Mouse (Mus musculus): ENCODE data around the gene Pik3ap1. TPM values are rescaled to one million over a fixed set of nuclear protein-coding genes. Genes with fewer than 3 reads are reported as not detected.

Pik3ap1 gene
- polyA plus RNA-seq, 1 experiment from 2014 or later = 8.6 TPM

DNA sequence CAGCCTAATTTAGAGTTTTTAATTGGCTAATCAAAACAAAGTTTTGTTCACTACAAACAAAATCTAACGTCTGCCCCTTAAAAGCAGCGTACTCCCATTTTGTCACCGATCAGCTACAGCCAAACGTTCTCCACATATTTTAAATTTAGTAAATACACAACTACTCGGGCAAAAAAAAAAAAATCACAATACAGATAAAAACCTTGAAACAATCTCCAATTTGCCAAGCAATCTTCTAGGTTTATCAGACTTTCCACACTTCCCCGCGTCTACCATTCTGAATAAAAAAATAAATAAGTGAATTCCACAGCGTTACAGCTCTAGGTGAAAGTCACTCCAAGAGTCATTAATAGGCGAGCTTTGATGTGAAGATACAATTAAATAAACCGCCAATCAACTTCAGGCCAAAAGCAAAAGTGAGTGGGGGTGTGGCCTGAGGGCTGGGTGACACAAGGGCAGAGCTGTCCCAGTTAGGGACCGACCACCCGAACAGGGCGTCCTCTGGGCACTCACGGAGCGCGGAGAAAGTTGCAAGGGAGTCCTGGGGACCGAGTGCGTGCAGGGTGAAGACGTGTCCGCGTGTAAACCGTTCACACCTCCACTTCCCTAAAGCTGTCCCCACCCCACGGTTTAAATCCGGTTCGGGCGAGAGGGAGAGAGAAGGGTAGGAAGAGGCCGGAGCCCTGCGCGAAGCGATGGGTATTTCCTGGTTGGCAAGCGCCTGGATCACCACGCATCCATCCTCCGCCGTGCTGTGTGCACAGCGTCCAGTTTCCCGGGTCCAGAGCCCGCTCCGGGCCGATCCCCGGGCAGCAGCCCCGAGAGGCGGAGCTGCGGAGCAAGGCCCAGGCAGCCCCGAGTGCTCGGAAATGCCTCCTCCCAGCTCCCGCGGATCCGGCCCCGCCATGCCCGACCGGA, 121.9 kb downstream of the Pik3ap1 start:
- no peaks in the 10 kb centered on the region for H3K9me3 ChIP-seq (replicated peaks; ENCODE audit: control insufficient read depth, low read length)
- peak; percentile 88 for ATAC-seq (ENCODE audit: insufficient read depth, low FRiP score)
- no peaks in the 10 kb centered on the region for H3K36me3 ChIP-seq (ENCODE audit: control insufficient read depth, insufficient read depth, low read length)
- peak overlapping the region; percentile 99 for H3K9ac ChIP-seq (ENCODE audit: low read length)
- no peaks in the 10 kb centered on the region for H3K27me3 ChIP-seq (ENCODE audit: control insufficient read depth, insufficient read depth, low read length)
- H3K4me3 ChIP-seq (replicated peaks; ENCODE audit: low read length) = peak overlapping the region; percentile 93
- peaks cover 28% of the 10 kb centered on the region for H3K4me1 ChIP-seq (ENCODE audit: control insufficient read depth, insufficient read depth, low read length)
- 3% methylated on average over 51 of the region's 51 CpGs for WGBS
- peak overlapping the region; percentile 63 for H3K4me2 ChIP-seq (ENCODE audit: low read depth, low read length)
- H3K27ac ChIP-seq (ENCODE audit: low read length) = peak overlapping the region; percentile 99

DNA sequence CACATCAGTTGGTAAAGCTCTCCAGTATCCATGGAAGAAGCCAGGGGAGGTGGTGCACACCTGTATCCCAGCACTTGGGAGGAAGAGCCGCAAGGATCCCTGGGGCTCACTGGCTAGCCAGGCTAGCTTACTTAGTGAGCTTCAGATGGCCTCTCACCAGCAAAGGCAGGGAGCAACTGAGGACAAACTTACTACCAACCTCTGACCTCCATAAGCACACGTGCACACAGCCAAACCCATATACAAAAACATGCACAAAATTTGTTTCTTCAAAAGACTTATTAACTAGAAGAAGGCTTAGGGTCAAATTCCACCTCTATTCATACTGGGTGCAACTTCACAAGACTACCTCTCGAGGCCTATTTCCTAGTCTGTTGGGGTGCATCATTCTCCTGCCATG, 124.2 kb downstream of the Pik3ap1 start:
- Histone ChIP-seq H3K9ac (ENCODE audit: low read length) (no peak overlapping the region), H3K27ac (ENCODE audit: low read length) (no peak overlapping the region), H3K36me3 (ENCODE audit: control insufficient read depth, insufficient read depth, low read length) (no peaks in the 10 kb centered on the region), H3K9me3 (replicated peaks; ENCODE audit: control insufficient read depth, low read length) (no peaks in the 10 kb centered on the region), H3K4me1 (ENCODE audit: control insufficient read depth, insufficient read depth, low read length) (peaks cover 30% of the 10 kb centered on the region), H3K4me3 (replicated peaks; ENCODE audit: low read length) (no peak overlapping the region), H3K27me3 (ENCODE audit: control insufficient read depth, insufficient read depth, low read length) (no peaks in the 10 kb centered on the region), H3K4me2 (ENCODE audit: low read depth, low read length) (0 out of 2 replicates have a peak overlapping the region, but pooled peaks have one; percentile 7)
- WGBS = 65% methylated on average over 3 of the region's 3 CpGs
- no peak for ATAC-seq (ENCODE audit: insufficient read depth, low FRiP score)

- Histone ChIP-seq H3K4me2 (ENCODE audit: low read depth, low read length) (no peak overlapping the region), H3K9me3 (replicated peaks; ENCODE audit: control insufficient read depth, low read length) (no peaks in the 10 kb centered on the region), H3K36me3 (ENCODE audit: control insufficient read depth, insufficient read depth, low read length) (no peaks in the 10 kb centered on the region), H3K4me1 (ENCODE audit: control insufficient read depth, insufficient read depth, low read length) (peaks cover 26% of the 10 kb centered on the region), H3K27me3 (ENCODE audit: control insufficient read depth, insufficient read depth, low read length) (no peaks in the 10 kb centered on the region), H3K9ac (ENCODE audit: low read length) (no peak overlapping the region), H3K27ac (ENCODE audit: low read length) (no peak overlapping the region), H3K4me3 (replicated peaks; ENCODE audit: low read length) (no peak overlapping the region)
- WGBS = 76% methylated on average over 6 of the region's 6 CpGs
- no peak for ATAC-seq (ENCODE audit: insufficient read depth, low FRiP score)
Observed at GRCm38 (mm10) chr19:41259256-41259655, 125.6 kb downstream of the Pik3ap1 start.

GRCm38 (mm10) chr19:41258707-41259106, 126.2 kb downstream of the Pik3ap1 start:
- Histone ChIP-seq H3K4me2 (ENCODE audit: low read depth, low read length) (no peak overlapping the region), H3K36me3 (ENCODE audit: control insufficient read depth, insufficient read depth, low read length) (no peaks in the 10 kb centered on the region), H3K27ac (ENCODE audit: low read length) (no peak overlapping the region), H3K4me1 (ENCODE audit: control insufficient read depth, insufficient read depth, low read length) (peaks cover 26% of the 10 kb centered on the region), H3K9me3 (replicated peaks; ENCODE audit: control insufficient read depth, low read length) (no peaks in the 10 kb centered on the region), H3K4me3 (replicated peaks; ENCODE audit: low read length) (no peak overlapping the region), H3K9ac (ENCODE audit: low read length) (no peak overlapping the region), H3K27me3 (ENCODE audit: control insufficient read depth, insufficient read depth, low read length) (no peaks in the 10 kb centered on the region)
- ATAC-seq (ENCODE audit: insufficient read depth, low FRiP score) = no peak
- 43% methylated on average over 2 of the region's 2 CpGs for WGBS

DNA sequence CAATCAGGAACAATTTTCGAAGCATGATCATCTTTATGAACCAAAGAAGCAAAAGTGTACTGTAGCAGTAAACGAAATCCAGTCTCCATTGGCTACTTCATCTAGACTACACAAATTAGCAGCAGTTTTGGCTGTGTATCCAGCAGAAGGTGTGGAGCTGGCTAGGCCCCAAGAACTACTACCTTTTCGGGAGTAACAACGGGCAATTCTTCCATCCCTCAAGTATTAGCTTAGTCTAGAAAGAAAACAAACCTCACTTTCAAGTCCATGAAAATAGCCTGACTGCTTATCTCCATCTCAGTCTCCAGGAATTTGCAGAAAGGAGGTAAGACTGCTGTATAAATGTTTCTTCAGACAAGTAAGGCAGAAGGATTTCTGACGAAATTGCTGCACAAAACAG, 130.3 kb downstream of the Pik3ap1 start:
- H3K27ac ChIP-seq (ENCODE audit: low read length) = no peak overlapping the region
- no peak for ATAC-seq (ENCODE audit: insufficient read depth, low FRiP score)
- H3K9me3 ChIP-seq (replicated peaks; ENCODE audit: control insufficient read depth, low read length) = no peaks in the 10 kb centered on the region
- H3K4me3 ChIP-seq (replicated peaks; ENCODE audit: low read length) = no peak overlapping the region
- no peaks in the 10 kb centered on the region for H3K36me3 ChIP-seq (ENCODE audit: control insufficient read depth, insufficient read depth, low read length)
- no peak overlapping the region for H3K4me2 ChIP-seq (ENCODE audit: low read depth, low read length)
- H3K9ac ChIP-seq (ENCODE audit: low read length) = no peak overlapping the region
- WGBS = 72% methylated on average over 5 of the region's 5 CpGs
- peaks cover 9% of the 10 kb centered on the region for H3K4me1 ChIP-seq (ENCODE audit: control insufficient read depth, insufficient read depth, low read length)
- H3K27me3 ChIP-seq (ENCODE audit: control insufficient read depth, insufficient read depth, low read length) = no peaks in the 10 kb centered on the region

GRCm38 (mm10) chr19:41248968-41249367, 135.9 kb downstream of the Pik3ap1 start:
- 35% methylated on average over 4 of the region's 4 CpGs for WGBS

DNA sequence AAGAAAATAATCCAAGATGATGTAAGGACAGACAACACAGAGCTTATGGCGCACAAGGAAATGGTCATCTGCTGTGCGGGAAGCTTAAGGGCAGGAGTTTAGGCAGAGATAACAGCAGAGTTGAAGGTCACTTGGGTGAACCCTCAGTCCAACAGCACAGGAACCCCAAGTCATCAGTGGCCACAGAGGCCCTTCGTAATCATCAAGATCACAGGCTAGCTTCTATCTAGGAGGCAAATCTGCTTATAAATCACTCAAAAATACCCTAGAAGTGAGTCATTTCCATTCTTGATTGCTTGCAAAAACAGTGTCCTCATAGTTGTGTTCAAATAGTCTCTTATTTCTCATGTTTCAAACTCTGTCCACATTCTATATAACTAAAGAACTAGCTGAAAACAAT, 136.6 kb downstream of the Pik3ap1 start:
- Histone ChIP-seq H3K27me3 (ENCODE audit: control insufficient read depth, insufficient read depth, low read length) (no peaks in the 10 kb centered on the region), H3K9me3 (replicated peaks; ENCODE audit: control insufficient read depth, low read length) (no peaks in the 10 kb centered on the region), H3K9ac (ENCODE audit: low read length) (no peak overlapping the region), H3K27ac (ENCODE audit: low read length) (no peak overlapping the region), H3K36me3 (ENCODE audit: control insufficient read depth, insufficient read depth, low read length) (peaks cover 17% of the 10 kb centered on the region; the same call in 1 of the 2 replicates), H3K4me1 (ENCODE audit: control insufficient read depth, insufficient read depth, low read length) (no peaks in the 10 kb centered on the region), H3K4me3 (replicated peaks; ENCODE audit: low read length) (no peak overlapping the region), H3K4me2 (ENCODE audit: low read depth, low read length) (no peak overlapping the region)
- 90% methylated on average over 3 of the region's 3 CpGs for WGBS
- no peak for ATAC-seq (ENCODE audit: insufficient read depth, low FRiP score)

More at GRCm38 (mm10) chr19:41248968-41249367, 135.9 kb downstream of the Pik3ap1 start:
- Histone ChIP-seq H3K27me3 (ENCODE audit: control insufficient read depth, insufficient read depth, low read length) (no peaks in the 10 kb centered on the region), H3K9ac (ENCODE audit: low read length) (no peak overlapping the region), H3K4me3 (replicated peaks; ENCODE audit: low read length) (no peak overlapping the region), H3K27ac (ENCODE audit: low read length) (no peak overlapping the region), H3K36me3 (ENCODE audit: control insufficient read depth, insufficient read depth, low read length) (peaks cover 17% of the 10 kb centered on the region; the same call in 1 of the 2 replicates), H3K9me3 (replicated peaks; ENCODE audit: control insufficient read depth, low read length) (no peaks in the 10 kb centered on the region), H3K4me2 (ENCODE audit: low read depth, low read length) (no peak overlapping the region), H3K4me1 (ENCODE audit: control insufficient read depth, insufficient read depth, low read length) (no peaks in the 10 kb centered on the region)
- ATAC-seq (ENCODE audit: insufficient read depth, low FRiP score) = no peak

DNA sequence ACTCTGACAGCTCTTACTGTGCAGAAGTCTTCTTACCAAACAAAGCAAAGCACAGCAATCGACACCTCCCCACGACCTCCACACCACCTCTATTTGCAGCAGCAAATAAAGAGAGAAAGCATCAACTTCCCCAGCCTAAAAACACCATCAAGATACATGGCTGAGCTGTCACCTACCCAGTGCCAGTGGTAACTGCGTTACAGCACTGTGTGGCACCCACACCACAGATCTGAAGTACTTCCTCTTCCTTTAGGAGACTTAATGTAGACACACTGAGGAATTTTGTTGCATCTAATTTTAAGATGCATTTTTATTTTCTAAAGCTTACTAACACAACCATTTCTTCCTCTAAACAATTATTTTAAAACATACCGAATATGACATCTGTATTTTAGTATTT, 138.6 kb downstream of the Pik3ap1 start:
- H3K4me2 ChIP-seq (ENCODE audit: low read depth, low read length) = no peak overlapping the region
- 79% methylated on average over 4 of the region's 4 CpGs for WGBS
- H3K27ac ChIP-seq (ENCODE audit: low read length) = no peak overlapping the region
- no peaks in the 10 kb centered on the region for H3K9me3 ChIP-seq (replicated peaks; ENCODE audit: control insufficient read depth, low read length)
- no peaks in the 10 kb centered on the region for H3K27me3 ChIP-seq (ENCODE audit: control insufficient read depth, insufficient read depth, low read length)
- H3K4me3 ChIP-seq (replicated peaks; ENCODE audit: low read length) = no peak overlapping the region
- peaks cover 20% of the 10 kb centered on the region; the same call in 1 of the 2 replicates for H3K36me3 ChIP-seq (ENCODE audit: control insufficient read depth, insufficient read depth, low read length)
- no peak for ATAC-seq (ENCODE audit: insufficient read depth, low FRiP score)
- no peak overlapping the region for H3K9ac ChIP-seq (ENCODE audit: low read length)
- H3K4me1 ChIP-seq (ENCODE audit: control insufficient read depth, insufficient read depth, low read length) = no peaks in the 10 kb centered on the region

DNA sequence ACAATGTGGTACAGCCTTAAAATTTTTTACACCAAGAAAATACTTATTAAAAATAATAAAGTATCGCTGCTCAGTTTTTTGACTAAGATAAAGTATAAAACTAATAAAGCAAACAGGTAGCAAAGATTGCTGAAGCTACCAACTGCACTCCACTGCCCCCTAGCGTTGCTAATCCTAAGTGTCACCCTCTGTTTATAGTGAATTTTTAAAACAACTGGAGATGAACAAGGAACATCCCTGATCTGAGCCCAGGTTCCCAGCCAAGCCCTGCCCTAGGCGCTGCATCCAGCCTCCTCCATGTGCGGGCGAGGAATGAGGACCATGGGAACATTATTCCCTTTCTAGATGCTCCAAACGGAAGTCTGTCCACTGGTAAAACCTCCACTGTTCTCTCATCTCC, 140.3 kb downstream of the Pik3ap1 start:
- H3K27ac ChIP-seq (ENCODE audit: low read length) = no peak overlapping the region
- H3K36me3 ChIP-seq (ENCODE audit: control insufficient read depth, insufficient read depth, low read length) = peaks cover 27% of the 10 kb centered on the region; the same call in 1 of the 2 replicates
- H3K4me3 ChIP-seq (replicated peaks; ENCODE audit: low read length) = no peak overlapping the region
- no peak overlapping the region for H3K9ac ChIP-seq (ENCODE audit: low read length)
- H3K4me1 ChIP-seq (ENCODE audit: control insufficient read depth, insufficient read depth, low read length) = no peaks in the 10 kb centered on the region
- H3K9me3 ChIP-seq (replicated peaks; ENCODE audit: control insufficient read depth, low read length) = no peaks in the 10 kb centered on the region
- WGBS = 70% methylated on average over 6 of the region's 6 CpGs
- no peak overlapping the region for H3K4me2 ChIP-seq (ENCODE audit: low read depth, low read length)
- ATAC-seq (ENCODE audit: insufficient read depth, low FRiP score) = no peak
- no peaks in the 10 kb centered on the region for H3K27me3 ChIP-seq (ENCODE audit: control insufficient read depth, insufficient read depth, low read length)

All from stomach, embryonic 16.5 days (tissue).